ENCODE assay signal across 17 mouse cellular contexts in the genomic region with DNA sequence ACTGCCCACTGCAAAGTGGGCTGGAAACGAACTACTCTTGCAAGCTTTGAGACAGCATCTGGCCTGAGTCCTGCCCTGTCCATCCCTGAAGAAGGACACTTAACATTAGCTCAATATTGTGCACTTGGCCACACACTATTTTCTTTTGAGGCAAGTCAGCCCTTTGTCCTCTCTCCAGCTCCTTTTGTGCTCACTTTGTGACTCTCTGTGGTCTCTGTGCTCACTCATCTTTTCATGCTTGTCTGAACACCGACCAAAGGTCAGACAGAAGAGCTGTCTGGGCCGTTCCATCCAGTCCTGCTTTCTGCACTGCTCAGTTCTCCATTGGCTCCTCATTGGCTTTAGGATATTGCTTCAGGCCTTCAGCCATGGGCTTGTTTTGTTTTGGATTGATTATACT.
DNase-seq lines count a peak whose midpoint lies in the region; ATAC-seq and TF ChIP-seq lines count a peak whose summit lies in the region.
"Had no signal": no experiment of that assay in that cellular context is flagged by ENCODE, and none has a peak within 500 bp of the region (broad histone marks: within the 10 kb centered on the region; RNA-seq: fewer than 3 reads in every experiment).

No protein-coding gene starts in this region.

- peaks cover 23% of the 10 kb centered on the region for H3K27me3 ChIP-seq in forebrain, embryonic 10.5 days (ENCODE audit: poor library complexity, severe bottlenecking)
- no peaks in the 10 kb centered on the region for H3K27me3 ChIP-seq in forebrain, embryonic 11.5 days (ENCODE audit: control insufficient read depth, insufficient read depth, low read length)
- no peaks in the 10 kb centered on the region for H3K27me3 ChIP-seq in midbrain, postnatal 0 days (ENCODE audit: insufficient read depth, low read length)
- no peaks in the 10 kb centered on the region for H3K27me3 ChIP-seq in midbrain, embryonic 15.5 days (replicated peaks)
- no peaks in the 10 kb centered on the region for H3K27me3 ChIP-seq in kidney, postnatal 0 days (ENCODE audit: insufficient read depth, low read length)

- no peak for TF ChIP-seq CTCF in midbrain, postnatal 0 days (IDR thresholded peaks at IDR 0.05)
- no peak for TF ChIP-seq CTCF in kidney, postnatal 0 days (IDR thresholded peaks at IDR 0.05; ENCODE audit: low read depth)

- H3K4me1 ChIP-seq in forebrain, embryonic 10.5 days = peaks cover 20% of the 10 kb centered on the region
- H3K4me1 ChIP-seq in forebrain, embryonic 11.5 days (replicated peaks; ENCODE audit: control insufficient read depth, insufficient read depth, low read length) = no peaks in the 10 kb centered on the region; the same call in 1 of the 2 replicates
- 0 out of 2 replicates have a peak, but pooled peaks cover 6% of the 10 kb centered on the region for H3K4me1 ChIP-seq in midbrain, postnatal 0 days (ENCODE audit: insufficient read depth, low read length)
- H3K4me1 ChIP-seq in midbrain, embryonic 15.5 days = peaks cover 13% of the 10 kb centered on the region
- H3K4me1 ChIP-seq in kidney, postnatal 0 days (replicated peaks; ENCODE audit: insufficient read depth, low read length) = no peaks in the 10 kb centered on the region
- H3K4me1 ChIP-seq: limb, embryonic 13.5 days had no signal

- H3K27ac ChIP-seq in forebrain, embryonic 10.5 days = no peak overlapping the region
- no peak overlapping the region for H3K27ac ChIP-seq in forebrain, embryonic 11.5 days (ENCODE audit: low read depth, low read length)
- no peak overlapping the region for H3K27ac ChIP-seq in midbrain, postnatal 0 days (ENCODE audit: low read depth, low read length)
- H3K27ac ChIP-seq in midbrain, embryonic 15.5 days = no peak overlapping the region
- H3K27ac ChIP-seq in kidney, postnatal 0 days = no peak overlapping the region
- H3K27ac ChIP-seq: heart, adult 2 months; layer of hippocampus, adult 2 months; left cerebral cortex, adult 2 months; limb, embryonic 13.5 days; liver, embryonic 14.5 days had no signal

- DNase-seq in forebrain, embryonic 10.5 days (ENCODE audit: extremely low spot score, low spot score) = peak; percentile 14
- DNase-seq in forebrain, embryonic 11.5 days (ENCODE audit: low spot score) = no peak
- DNase-seq in midbrain, postnatal 0 days (ENCODE audit: low spot score) = peak; percentile 45
- DNase-seq in kidney, postnatal 0 days (ENCODE audit: low spot score) = peak; percentile 8
- DNase-seq in retina, postnatal 1 day = peak; percentile 16
- no peak for DNase-seq in cerebellum, postnatal 14 days
- no peak for DNase-seq in spleen, adult 12 weeks (ENCODE audit: low spot score)
- DNase-seq: gastrocnemius, postnatal 14 days; heart, adult 2 months; thymus, postnatal 36 days had no signal

- H3K36me3 ChIP-seq in forebrain, embryonic 10.5 days (replicated peaks) = no peaks in the 10 kb centered on the region
- no peaks in the 10 kb centered on the region for H3K36me3 ChIP-seq in forebrain, embryonic 11.5 days (ENCODE audit: control insufficient read depth, insufficient read depth, low read length)
- H3K36me3 ChIP-seq in midbrain, postnatal 0 days (ENCODE audit: insufficient read depth, low read length) = no peaks in the 10 kb centered on the region
- H3K36me3 ChIP-seq in midbrain, embryonic 15.5 days (replicated peaks) = no peaks in the 10 kb centered on the region
- H3K36me3 ChIP-seq in kidney, postnatal 0 days (ENCODE audit: insufficient read depth, low read length) = no peaks in the 10 kb centered on the region
- H3K36me3 ChIP-seq: G1E; limb, embryonic 13.5 days had no signal

- WGBS in forebrain, embryonic 10.5 days = 42% methylated on average over 3 of the region's 3 CpGs
- WGBS in forebrain, embryonic 11.5 days = 23% methylated on average over 3 of the region's 3 CpGs
- WGBS in midbrain, postnatal 0 days = 24% methylated on average over 3 of the region's 3 CpGs
- 20% methylated on average over 3 of the region's 3 CpGs for WGBS in midbrain, embryonic 15.5 days
- 59% methylated on average over 3 of the region's 3 CpGs for whole genome bisulfite sequencing in kidney, postnatal 0 days

- no peak overlapping the region for H3K9ac ChIP-seq in forebrain, embryonic 11.5 days (ENCODE audit: low read length)
- no peak overlapping the region for H3K9ac ChIP-seq in midbrain, postnatal 0 days (replicated peaks; ENCODE audit: low read length, poor library complexity, severe bottlenecking)
- H3K9ac ChIP-seq in midbrain, embryonic 15.5 days = no peak overlapping the region
- no peak overlapping the region for H3K9ac ChIP-seq in kidney, postnatal 0 days (ENCODE audit: low read depth, low read length)
- H3K9ac ChIP-seq: limb, embryonic 13.5 days; liver, embryonic 14.5 days had no signal

- H3K9me3 ChIP-seq in forebrain, embryonic 10.5 days = no peaks in the 10 kb centered on the region
- no peaks in the 10 kb centered on the region for H3K9me3 ChIP-seq in forebrain, embryonic 11.5 days (ENCODE audit: control insufficient read depth, low read length)
- no peaks in the 10 kb centered on the region for H3K9me3 ChIP-seq in midbrain, postnatal 0 days (ENCODE audit: low read length)
- H3K9me3 ChIP-seq in midbrain, embryonic 15.5 days = no peaks in the 10 kb centered on the region
- H3K9me3 ChIP-seq in kidney, postnatal 0 days (replicated peaks; ENCODE audit: low read length) = no peaks in the 10 kb centered on the region
- H3K9me3 ChIP-seq: limb, embryonic 13.5 days had no signal

- no peak overlapping the region for H3K4me2 ChIP-seq in forebrain, embryonic 11.5 days (ENCODE audit: low read depth, low read length, severe bottlenecking)
- no peak overlapping the region for H3K4me2 ChIP-seq in midbrain, postnatal 0 days (ENCODE audit: low read depth, low read length, poor library complexity, severe bottlenecking)
- H3K4me2 ChIP-seq in midbrain, embryonic 15.5 days = no peak overlapping the region
- no peak overlapping the region for H3K4me2 ChIP-seq in kidney, postnatal 0 days (ENCODE audit: low read length)
- H3K4me2 ChIP-seq: limb, embryonic 13.5 days had no signal

- ATAC-seq in forebrain, embryonic 11.5 days (replicated peaks; ENCODE audit: low FRiP score) = no peak
- no peak for ATAC-seq in midbrain, postnatal 0 days (ENCODE audit: low FRiP score)
- no peak for ATAC-seq in midbrain, embryonic 15.5 days (replicated peaks)
- no peak for ATAC-seq in kidney, postnatal 0 days (replicated peaks; ENCODE audit: low FRiP score, low read depth)
- ATAC-seq: CD4-positive, CD25-positive, alpha-beta regulatory T cell, adult 4 months had no signal

- H3K4me3 ChIP-seq in forebrain, embryonic 10.5 days = no peak overlapping the region
- H3K4me3 ChIP-seq in forebrain, embryonic 11.5 days (ENCODE audit: low read depth, low read length) = no peak overlapping the region
- no peak overlapping the region for H3K4me3 ChIP-seq in midbrain, postnatal 0 days (ENCODE audit: low read depth, low read length)
- no peak overlapping the region for H3K4me3 ChIP-seq in midbrain, embryonic 15.5 days
- no peak overlapping the region for H3K4me3 ChIP-seq in kidney, postnatal 0 days (replicated peaks; ENCODE audit: low read depth, low read length)
- H3K4me3 ChIP-seq: heart, adult 2 months; layer of hippocampus, adult 2 months; left cerebral cortex, adult 2 months; limb, embryonic 13.5 days had no signal

Comparison
In these comparisons a context has a peak if more than half of its experiments do, and no peak if none do; other contexts are left out.
1. DNase-seq: peak in forebrain, embryonic 10.5 days (single experiment), midbrain, postnatal 0 days (single experiment), kidney, postnatal 0 days (single experiment) and retina, postnatal 1 day (single experiment); none in forebrain, embryonic 11.5 days (single experiment), cerebellum, postnatal 14 days (0 of 2) and spleen, adult 12 weeks (single experiment).